Mouse (Mus musculus) heart, postnatal 0 days (tissue): ENCODE data around the gene Bcl11a. TPM values are rescaled to one million over a fixed set of nuclear protein-coding genes. Genes with fewer than 3 reads are reported as not detected.

Experiments
- ATAC-seq: fragments of 200-750 bp; cut with Nextera tagmentation; 2 replicates; pipeline ENCODE4 v1.8.0; 2017; ENCODE audit warnings: low read depth, moderate number of reproducible peaks, moderate library complexity; ENCODE audit not compliant: insufficient read depth
- DNase-seq: peaks from one replicate; pipeline ENCODE4 v3.0.0-alpha.2; 2016; ENCODE audit warnings: low spot score
- H3K27ac ChIP-seq: fragments of 300-500 bp; sonication (generic); 2 replicates; pipeline ENCODE4 v1.5.1; 2014; ENCODE audit warnings: low read depth, mild to moderate bottlenecking
- H3K27me3 ChIP-seq: fragments of 300-500 bp; sonication (generic); 2 replicates; pipeline ENCODE4 v1.6.1; 2014; ENCODE audit warnings: low read length, mixed read lengths; ENCODE audit not compliant: control insufficient read depth, insufficient read depth
- H3K36me3 ChIP-seq: fragments of 300-500 bp; sonication (generic); replicated peaks from 2 replicates; pipeline ENCODE4 v1.6.1; 2014; ENCODE audit warnings: low read length, mixed read lengths; ENCODE audit not compliant: control insufficient read depth, insufficient read depth
- H3K4me1 ChIP-seq: fragments of 300-500 bp; sonication (generic); 2 replicates; pipeline ENCODE4 v1.6.1; 2014; ENCODE audit warnings: antibody characterized with exemption; ENCODE audit not compliant: control insufficient read depth, insufficient read depth
- H3K4me2 ChIP-seq: fragments of 300-500 bp; sonication (generic); 2 replicates; pipeline ENCODE4 v1.6.1; 2014; ENCODE audit warnings: low read depth, mild to moderate bottlenecking, low read length, moderate library complexity
- H3K4me3 ChIP-seq: fragments of 300-500 bp; sonication (generic); 2 replicates; pipeline ENCODE4 v1.5.1; 2014; ENCODE audit warnings: low read depth, low read length
- H3K9ac ChIP-seq: fragments of 300-500 bp; sonication (generic); replicated peaks from 2 replicates; pipeline ENCODE4 v1.6.1; 2014; ENCODE audit warnings: low read depth, low read length, mixed read lengths
- H3K9me3 ChIP-seq: fragments of 300-500 bp; sonication (generic); replicated peaks from 2 replicates; pipeline ENCODE4 v1.6.1; 2016; ENCODE audit warnings: low read length; ENCODE audit not compliant: control insufficient read depth
- CTCF ChIP-seq: IDR thresholded peaks from 2 replicates; pipeline ENCODE4 v1.5.1; 2016; ENCODE audit warnings: antibody characterized with exemption, control low read depth, low read depth
- EP300 ChIP-seq: IDR thresholded peaks from 2 replicates; pipeline ENCODE4 v1.6.1; 2016; ENCODE audit warnings: antibody characterized with exemption, low read depth
- WGBS: fragments of 180-500 bp; shearing (Covaris S2); extraction: QIAGEN DNeasy Blood & Tissue Kit; methylation state at CpG from one replicate; pipeline ENCODE4 v1.1.7; 2014; 5-methylcytosine and 5-hydroxymethylcytosine counted together
- polyA plus RNA-seq: library from polyadenylated mRNA; unstranded; fragments of >200 nt; fragmentation: Nextera tagmentation; extraction: Ambion mirVana; gene quantifications from 2 replicates; pipeline ENCODE4 v1.2.1, GENCODE M21; 2015
- total RNA-seq: library from RNA; depleted of rRNA; stranded (reverse); fragments of >200 nt; gene quantifications from 2 replicates; pipeline ENCODE4 v1.2.3, GENCODE M21; 2014; ENCODE audit warnings: low replicate concordance

Bcl11a gene
- total and polyA plus RNA-seq, 2 experiments from 2014 or later: 7.1 to 8.2 TPM

GRCm38 (mm10) chr11:24135244-24135643, 57.4 kb downstream of the Bcl11a start:
- no peaks in the 10 kb centered on the region; the same call in 1 of the 2 replicates for H3K9me3 ChIP-seq
- DNase-seq (no peak), ATAC-seq (no peak)
- H3K4me1 ChIP-seq: peaks cover 13% of the 10 kb centered on the region; the same call in 1 of the 2 replicates
- TF ChIP-seq CTCF (no peak), EP300 (no peak)
- H3K27ac ChIP-seq: no peak overlapping the region
- no peak overlapping the region for H3K9ac ChIP-seq
- WGBS: 73% methylated on average over 2 of the region's 2 CpGs
- H3K4me2 ChIP-seq: no peak overlapping the region
- H3K36me3 ChIP-seq: no peaks in the 10 kb centered on the region
- H3K27me3 ChIP-seq: no peaks in the 10 kb centered on the region
- no peak overlapping the region for H3K4me3 ChIP-seq

DNA sequence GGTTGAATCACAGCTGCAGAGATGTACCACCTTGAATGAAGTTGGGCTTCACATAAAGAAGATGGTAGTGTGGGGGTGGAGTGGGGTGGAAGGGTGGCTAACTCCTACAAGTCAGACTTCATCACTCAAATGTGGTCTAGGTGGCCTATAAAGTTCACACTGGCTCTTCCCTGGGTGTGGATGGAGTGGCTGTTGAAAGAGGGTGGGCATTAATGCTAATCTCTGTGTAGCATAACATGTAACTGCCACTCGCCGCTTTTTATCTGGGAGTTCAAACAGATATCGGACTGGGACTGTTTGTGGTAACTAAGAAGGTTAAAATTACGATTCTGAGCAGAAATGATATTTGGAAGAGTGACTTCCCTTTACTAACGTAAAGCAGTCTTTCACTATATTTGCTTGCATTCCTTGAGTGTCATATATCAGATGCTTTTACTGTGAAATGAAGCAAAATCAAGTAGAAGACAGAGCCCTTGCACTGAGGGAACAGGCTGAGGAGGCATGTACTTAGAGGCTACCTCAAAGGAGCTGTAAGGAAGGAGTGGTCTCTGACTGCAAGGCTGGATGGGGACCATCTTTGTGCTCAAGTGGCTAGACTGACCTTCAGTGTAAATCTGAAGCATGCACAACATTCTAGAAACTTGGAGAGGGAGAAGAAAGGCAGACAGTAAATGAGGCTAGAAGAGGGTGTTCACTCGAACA, 58.4 kb downstream of the Bcl11a start:
- no peak overlapping the region for H3K4me2 ChIP-seq

GRCm38 (mm10) chr11:24137891-24138290, 60.0 kb downstream of the Bcl11a start:
- Histone ChIP-seq H3K4me1 (peaks cover 27% of the 10 kb centered on the region; the same call in 1 of the 2 replicates), H3K4me3 (no peak overlapping the region), H3K9ac (no peak overlapping the region), H3K9me3 (no peaks in the 10 kb centered on the region; the same call in 1 of the 2 replicates), H3K27ac (no peak overlapping the region), H3K27me3 (no peaks in the 10 kb centered on the region), H3K36me3 (no peaks in the 10 kb centered on the region), H3K4me2 (no peak overlapping the region)
- ATAC-seq: no peak
- peak; percentile 1 for DNase-seq
- WGBS: 89% methylated on average over 2 of the region's 2 CpGs
- TF ChIP-seq EP300: no peak
- no peak for TF ChIP-seq CTCF

More for the DNA sequence above, 58.4 kb downstream of the Bcl11a start:
- Histone ChIP-seq H3K36me3 (no peaks in the 10 kb centered on the region), H3K9ac (no peak overlapping the region), H3K27me3 (no peaks in the 10 kb centered on the region), H3K4me1 (peaks cover 17% of the 10 kb centered on the region; the same call in 1 of the 2 replicates), H3K9me3 (no peaks in the 10 kb centered on the region; the same call in 1 of the 2 replicates), H3K4me3 (no peak overlapping the region), H3K27ac (no peak overlapping the region)
- TF ChIP-seq CTCF (no peak), EP300 (no peak)
- 28% methylated on average over 6 of the region's 6 CpGs for WGBS
- DNase-seq: no peak
- no peak for ATAC-seq

GRCm38 (mm10) chr11:24138600-24139375, 60.9 kb downstream of the Bcl11a start:
- Histone ChIP-seq H3K4me1 (peaks cover 27% of the 10 kb centered on the region; the same call in 1 of the 2 replicates), H3K27ac (no peak overlapping the region), H3K36me3 (no peaks in the 10 kb centered on the region), H3K27me3 (no peaks in the 10 kb centered on the region), H3K9me3 (no peaks in the 10 kb centered on the region; the same call in 1 of the 2 replicates), H3K4me3 (no peak overlapping the region), H3K9ac (no peak overlapping the region), H3K4me2 (no peak overlapping the region)
- WGBS: 74% methylated on average over 9 of the region's 9 CpGs
- TF ChIP-seq EP300 (no peak), CTCF (no peak)
- ATAC-seq (no peak), DNase-seq (no peak)

- no peak for DNase-seq
- H3K27me3 ChIP-seq: no peaks in the 10 kb centered on the region
- no peak overlapping the region for H3K4me3 ChIP-seq
- 77% methylated on average over 6 of the region's 6 CpGs for WGBS
- ATAC-seq: no peak
- no peaks in the 10 kb centered on the region; the same call in 1 of the 2 replicates for H3K9me3 ChIP-seq
- no peak overlapping the region for H3K9ac ChIP-seq
- H3K4me2 ChIP-seq: no peak overlapping the region
- TF ChIP-seq CTCF (no peak), EP300 (no peak)
- no peaks in the 10 kb centered on the region for H3K36me3 ChIP-seq
- peaks cover 30% of the 10 kb centered on the region; the same call in 1 of the 2 replicates for H3K4me1 ChIP-seq
- H3K27ac ChIP-seq: no peak overlapping the region
Measured at GRCm38 (mm10) chr11:24139432-24139831, 61.6 kb downstream of the Bcl11a start.
